Mouse (Mus musculus) fat pad, adult 2 months (tissue): ENCODE results near the gene Nkx2-3.

Experiments
- DNase-seq: peaks from one replicate; pipeline ENCODE4 v3.0.0-alpha.2; 2011; ENCODE audit warnings: low read depth, low spot score; ENCODE audit errors: extremely low read depth

Gene Nkx2-3

GRCm38 (mm10) chr19:43605666-43606551, 6.2 kb upstream of the Nkx2-3 start:
- DNase-seq = no peak

- DNase-seq = no peak
These were observed 5.3 kb upstream of the Nkx2-3 start for GRCm38 (mm10) chr19:43606552-43607530.

- no peak for DNase-seq
These were observed 4.1 kb upstream of the Nkx2-3 start for GRCm38 (mm10) chr19:43607842-43608680.

DNA sequence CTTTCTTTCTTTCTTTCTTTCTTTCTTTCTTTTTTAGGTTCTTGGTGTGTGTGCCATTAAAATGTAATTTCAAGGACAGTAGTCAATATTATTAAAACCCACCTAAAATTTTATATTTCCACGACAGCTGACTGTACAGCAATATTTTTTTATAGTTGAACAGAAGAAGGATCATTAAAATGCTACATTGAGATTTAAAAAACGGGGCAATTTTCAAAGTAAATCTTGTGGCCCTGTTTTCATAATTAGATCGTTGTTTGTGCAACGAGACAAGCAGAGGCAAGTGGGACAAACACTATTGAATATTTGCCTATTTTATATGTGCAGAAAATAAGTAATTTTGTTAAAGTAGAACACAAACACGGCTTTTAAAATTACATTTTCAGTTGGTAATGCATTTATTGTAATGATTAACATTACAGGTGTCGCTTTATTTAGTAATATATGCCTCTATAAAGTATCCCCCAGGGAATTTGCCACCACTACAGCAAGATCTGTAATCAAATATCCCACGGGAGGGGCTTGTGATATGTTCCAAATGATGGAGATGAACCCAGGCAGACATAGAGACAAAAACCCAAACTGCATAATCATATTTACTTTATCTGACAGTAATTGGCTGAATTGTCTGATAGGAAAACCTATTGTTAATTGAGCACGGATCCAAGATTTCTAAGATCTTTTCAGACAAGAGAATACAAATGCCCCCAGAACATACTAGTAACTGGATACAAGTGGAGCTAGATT, 3.2 kb upstream of the Nkx2-3 start:
- DNase-seq = no peak

DNA sequence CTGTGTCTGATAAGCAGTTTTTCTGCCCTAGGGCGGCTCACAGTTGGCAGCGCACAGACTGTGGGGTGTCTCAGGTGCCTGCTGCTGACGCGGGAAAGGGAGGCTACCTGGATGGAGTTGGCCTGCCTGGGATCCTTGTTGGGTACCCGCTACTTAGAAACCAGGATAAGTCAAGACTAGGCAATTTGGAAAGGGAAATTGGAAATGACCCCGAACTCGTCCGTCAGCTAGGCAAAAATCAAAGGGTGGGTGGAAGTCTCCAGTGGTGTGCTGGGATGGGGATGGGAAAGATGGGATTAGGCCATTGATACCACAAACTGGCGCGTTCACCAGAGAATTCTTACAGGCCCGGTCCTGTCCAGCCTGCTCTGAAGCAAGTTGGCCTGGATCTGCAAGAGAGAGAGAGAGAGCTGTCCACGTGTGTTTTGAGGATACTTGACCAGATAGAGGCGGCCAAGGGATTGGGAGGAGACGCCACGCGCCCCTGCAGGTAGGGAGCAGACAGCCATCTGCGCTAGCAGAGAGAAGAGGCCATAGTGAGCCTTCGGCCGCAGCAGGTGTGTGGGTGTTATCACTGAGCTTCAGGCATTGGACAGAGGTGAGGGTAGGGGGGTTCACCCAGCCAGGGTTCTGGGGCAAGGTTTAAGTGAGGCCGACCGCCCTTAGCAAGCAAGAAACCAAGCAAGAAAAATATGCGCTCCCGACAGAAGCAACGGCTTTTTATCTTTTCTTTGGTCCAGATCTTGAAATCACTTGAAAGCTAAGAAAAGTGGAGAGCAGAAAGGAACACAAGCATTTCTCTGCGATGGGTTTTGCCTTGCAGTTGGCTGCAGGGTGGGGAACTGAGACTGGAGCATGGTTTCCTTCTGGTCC, 2.4 kb upstream of the Nkx2-3 start:
- DNase-seq = no peak

DNA sequence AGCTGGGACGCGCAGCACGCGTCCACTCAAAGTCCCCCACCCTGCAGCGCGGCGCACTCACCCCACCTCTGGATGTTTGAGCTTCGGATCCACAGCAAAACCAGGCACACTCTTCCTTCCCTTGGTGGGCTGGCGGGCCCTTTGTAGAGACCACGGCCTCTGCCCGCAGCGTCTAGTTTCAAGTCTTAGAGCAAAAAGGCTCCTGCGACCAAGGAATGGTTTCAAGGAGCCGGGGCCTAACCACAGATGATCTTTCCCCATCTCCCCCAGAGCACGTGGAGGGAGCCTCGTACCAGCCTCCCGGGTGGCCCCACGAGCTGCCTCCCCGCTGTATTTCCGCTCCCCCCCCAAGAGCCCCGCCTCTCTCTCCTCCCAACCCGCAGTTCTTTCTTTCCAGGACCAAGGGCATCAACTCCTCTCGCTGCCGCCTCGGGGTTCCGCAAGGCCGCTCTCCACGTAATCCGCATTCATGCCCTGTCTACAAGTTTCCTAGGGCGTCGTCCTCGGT, 1.7 kb upstream of the Nkx2-3 start:
- DNase-seq = no peak

- DNase-seq = no peak
These were observed 1.0 kb upstream of the Nkx2-3 start for GRCm38 (mm10) chr19:43611110-43611509.

GRCm38 (mm10) chr19:43611561-43611960, 564 bp upstream of the Nkx2-3 start:
- no peak for DNase-seq

DNA sequence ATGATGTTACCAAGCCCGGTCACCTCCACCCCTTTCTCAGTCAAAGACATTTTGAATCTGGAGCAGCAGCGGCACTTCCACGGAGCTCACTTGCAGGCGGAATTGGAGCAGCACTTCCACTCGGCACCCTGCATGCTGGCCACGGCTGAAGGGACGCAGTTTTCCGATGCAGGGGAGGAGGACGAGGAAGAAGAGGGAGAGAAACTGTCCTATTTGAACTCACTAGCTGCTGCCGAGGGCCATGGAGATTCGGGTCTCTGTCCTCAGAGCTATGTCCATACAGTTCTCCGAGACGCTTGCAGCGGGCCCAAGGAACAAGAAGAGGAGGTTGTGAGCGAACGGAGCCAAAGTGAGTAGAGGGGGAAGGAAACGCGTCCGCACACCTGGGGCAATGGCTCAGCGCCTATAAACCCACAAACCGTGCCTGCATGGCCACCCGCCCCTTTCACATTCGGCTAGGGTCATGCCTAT, 411 bp downstream of the Nkx2-3 start:
- DNase-seq = no peak

- DNase-seq = no peak
These were observed 1.4 kb downstream of the Nkx2-3 start for GRCm38 (mm10) chr19:43613293-43614130.

DNA sequence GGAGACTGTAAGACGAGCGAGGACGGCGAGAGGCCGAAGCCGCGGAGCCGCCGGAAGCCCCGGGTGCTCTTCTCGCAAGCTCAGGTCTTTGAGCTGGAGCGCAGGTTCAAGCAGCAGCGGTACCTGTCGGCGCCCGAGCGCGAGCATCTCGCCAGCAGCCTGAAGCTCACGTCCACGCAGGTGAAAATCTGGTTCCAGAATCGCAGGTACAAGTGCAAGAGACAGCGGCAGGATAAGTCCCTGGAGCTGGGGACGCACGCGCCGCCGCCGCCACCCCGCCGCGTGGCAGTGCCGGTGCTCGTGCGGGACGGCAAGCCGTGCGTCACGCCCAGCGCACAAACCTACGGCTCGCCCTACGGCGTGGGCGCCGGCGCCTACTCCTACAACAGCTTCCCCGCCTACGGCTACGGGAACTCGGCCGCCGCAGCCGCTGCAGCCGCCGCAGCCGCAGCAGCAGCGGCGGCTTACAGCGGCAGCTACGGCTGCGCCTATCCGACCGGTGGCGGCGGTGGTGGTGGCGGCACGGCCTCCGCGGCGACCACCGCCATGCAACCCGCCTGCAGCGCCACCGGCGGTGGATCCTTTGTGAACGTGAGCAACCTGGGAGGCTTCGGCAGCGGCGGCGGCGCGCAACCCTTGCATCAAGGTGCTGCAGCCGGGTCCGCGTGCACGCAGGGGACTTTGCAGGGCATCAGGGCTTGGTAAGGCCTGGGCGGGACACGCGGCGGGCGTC, 2.4 kb downstream of the Nkx2-3 start:
- DNase-seq = no peak

DNA sequence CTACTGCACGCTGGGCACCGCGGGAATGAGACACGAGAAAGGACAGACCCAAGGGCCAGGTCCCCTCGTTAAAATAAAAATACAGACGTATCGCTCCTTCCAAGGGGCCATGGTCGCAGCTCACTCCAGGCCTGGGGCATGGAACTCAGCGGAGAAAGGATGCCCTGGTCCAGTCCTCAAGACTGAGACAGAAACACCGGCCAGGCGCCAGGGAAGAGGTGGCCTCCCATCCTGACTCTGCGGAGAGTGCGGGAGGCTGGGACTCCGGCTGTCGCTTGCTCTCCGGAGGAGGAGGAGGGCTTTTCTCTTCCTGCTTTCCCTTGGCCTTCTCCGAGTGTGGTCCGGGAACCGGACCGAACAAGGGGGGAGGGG, 2.9 kb downstream of the Nkx2-3 start:
- no peak for DNase-seq

- no peak for DNase-seq
These were observed 3.7 kb downstream of the Nkx2-3 start for GRCm38 (mm10) chr19:43615571-43616414.

DNA sequence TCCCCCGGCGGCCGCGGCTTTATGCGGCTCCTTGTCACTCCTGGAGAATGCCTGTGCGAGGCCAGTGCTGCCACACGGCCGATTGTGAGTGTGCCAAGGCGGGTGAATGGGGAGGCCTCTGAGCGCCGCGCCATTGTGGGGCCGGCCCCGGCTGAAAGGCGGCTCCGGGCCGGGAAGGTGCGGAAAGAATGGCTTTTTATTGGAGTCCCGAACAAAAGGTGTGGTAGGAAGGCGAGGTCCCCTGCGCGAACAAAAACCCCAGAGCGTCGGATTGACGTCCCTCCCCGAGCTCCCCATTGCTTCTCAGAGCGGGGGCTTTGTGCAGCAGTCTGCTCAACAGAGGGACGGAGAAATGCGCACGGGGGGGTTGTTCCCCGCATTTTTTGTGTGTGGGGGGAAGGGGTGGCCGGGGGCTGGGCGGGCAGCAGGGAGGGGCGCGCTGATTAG, 4.3 kb downstream of the Nkx2-3 start:
- no peak for DNase-seq

DNA sequence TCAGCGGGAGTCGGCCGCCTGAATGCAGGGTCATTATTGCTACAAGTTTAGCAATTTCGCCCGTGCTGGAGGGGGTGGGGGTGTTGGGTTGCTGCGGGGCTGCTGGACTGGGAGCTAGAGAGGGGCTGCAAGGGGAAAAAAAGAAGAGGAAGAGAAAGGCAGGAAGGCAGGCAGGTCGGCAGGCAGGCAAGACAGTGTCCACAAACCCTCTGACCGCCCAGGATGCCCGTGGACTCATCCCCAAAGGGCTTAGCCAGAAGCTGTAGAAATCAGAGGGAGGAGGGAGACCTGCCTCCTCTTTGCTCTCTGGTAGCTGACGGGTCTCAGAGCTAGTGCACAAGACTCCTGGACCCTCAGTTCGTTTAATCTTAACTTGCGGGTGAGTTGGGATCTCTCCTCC, 4.8 kb downstream of the Nkx2-3 start:
- no peak for DNase-seq

GRCm38 (mm10) chr19:43617761-43618349, 5.7 kb downstream of the Nkx2-3 start:
- no peak for DNase-seq
